Mouse (Mus musculus) cerebellum, adult 2 months (tissue): Measurements from ENCODE around the gene Washc4. TPM values are rescaled to one million over a fixed set of nuclear protein-coding genes. Genes with fewer than 3 reads are reported as not detected.

ENCODE experiments used
- DNase-seq, 2 experiments: peaks; one replicate each; pipeline ENCODE4 v3.0.0; 2021
- H3K27ac ChIP-seq: fragments of 200-500 bp; 2 replicates; pipeline ENCODE4 v1.5.1; 2012; ENCODE audit warnings: low read length, control low read depth, inconsistent platforms; ENCODE audit not compliant: insufficient read depth
- H3K27me3 ChIP-seq: fragments of 200-500 bp; 2 replicates; pipeline ENCODE4 v1.6.1; 2012; ENCODE audit warnings: inconsistent platforms, mild to moderate bottlenecking, low read length, moderate library complexity; ENCODE audit not compliant: control insufficient read depth, insufficient read depth
- H3K4me1 ChIP-seq: fragments of 200-500 bp; 2 replicates; pipeline ENCODE4 v1.6.1; 2011; ENCODE audit warnings: low read length; ENCODE audit not compliant: control insufficient read depth, insufficient read depth
- H3K4me3 ChIP-seq: fragments of 200-500 bp; replicated peaks from 2 replicates; pipeline ENCODE3; 2011; ENCODE audit warnings: mild to moderate bottlenecking, low read depth, low read length, control low read depth; ENCODE audit not compliant: insufficient read depth
- CTCF ChIP-seq: fragments of 200-500 bp; IDR thresholded peaks from 2 replicates; pipeline ENCODE4 v1.5.1; 2011; ENCODE audit warnings: low read depth, mild to moderate bottlenecking, control low read depth, low read length, moderate library complexity, borderline replicate concordance; ENCODE audit not compliant: insufficient read depth
- POLR2A ChIP-seq: fragments of 200-500 bp; IDR thresholded peaks from 2 replicates; pipeline ENCODE4 v1.6.1; 2011; ENCODE audit warnings: low read length, control low read depth, borderline replicate concordance; ENCODE audit not compliant: insufficient read depth
- WGBS: fragments of 180-500 bp; shearing (Covaris S2); methylation state at CpG from one replicate; pipeline ENCODE4 v1.1.7; 2018; 5-methylcytosine and 5-hydroxymethylcytosine counted together
- polyA plus RNA-seq: library from polyadenylated mRNA; depleted of rRNA; stranded (reverse); fragments of >200 nt; gene quantifications from 2 replicates; pipeline ENCODE4 v1.2.3, GENCODE M21; 2012

Washc4 gene
- polyA plus RNA-seq, 1 experiment = 18.6 TPM

- WGBS = 52% methylated on average over 3 of the region's 3 CpGs
- H3K27ac ChIP-seq = no peak overlapping the region
- TF ChIP-seq POLR2A (no peak), CTCF (no peak)
- DNase-seq = no peak
- peaks cover 3% of the 10 kb centered on the region; the same call in 1 of the 2 replicates for H3K4me1 ChIP-seq
- H3K4me3 ChIP-seq = no peak overlapping the region
- no peaks in the 10 kb centered on the region for H3K27me3 ChIP-seq
Observed at GRCm38 (mm10) chr10:83545341-83545740, 1.8 kb downstream of the Washc4 start.

- DNase-seq = no peak
- Histone ChIP-seq H3K4me3 (no peak overlapping the region), H3K4me1 (no peaks in the 10 kb centered on the region), H3K27ac (no peak overlapping the region), H3K27me3 (no peaks in the 10 kb centered on the region)
- TF ChIP-seq CTCF (no peak), POLR2A (no peak)
Observed at GRCm38 (mm10) chr10:83563005-83563404, 19.5 kb downstream of the Washc4 start.

- no peaks in the 10 kb centered on the region for H3K4me1 ChIP-seq
- H3K27ac ChIP-seq = no peak overlapping the region
- 94% methylated on average over 7 of the region's 7 CpGs for WGBS
- no peak overlapping the region for H3K4me3 ChIP-seq
- TF ChIP-seq POLR2A = no peak
- DNase-seq = no peak
- H3K27me3 ChIP-seq = no peaks in the 10 kb centered on the region
Observed at GRCm38 (mm10) chr10:83565449-83566441, 22.2 kb downstream of the Washc4 start.

- 72% methylated on average over 6 of the region's 6 CpGs for WGBS
- Histone ChIP-seq H3K4me3 (no peak overlapping the region), H3K27me3 (no peaks in the 10 kb centered on the region), H3K4me1 (no peaks in the 10 kb centered on the region; the same call in 1 of the 2 replicates), H3K27ac (no peak overlapping the region)
- TF ChIP-seq CTCF (no peak), POLR2A (no peak)
- no peak for DNase-seq
Observed at GRCm38 (mm10) chr10:83590801-83591200, 47.2 kb downstream of the Washc4 start.

- Histone ChIP-seq H3K27ac (no peak overlapping the region), H3K4me1 (no peaks in the 10 kb centered on the region; the same call in 1 of the 2 replicates), H3K4me3 (no peak overlapping the region), H3K27me3 (no peaks in the 10 kb centered on the region)
- TF ChIP-seq CTCF (no peak), POLR2A (no peak)
- 58% methylated on average over 7 of the region's 7 CpGs for WGBS
- DNase-seq = peak in 1 of 2 experiments; percentile 60
Observed at GRCm38 (mm10) chr10:83592616-83593015, 49.1 kb downstream of the Washc4 start.

GRCm38 (mm10) chr10:83594526-83594925, 51.0 kb downstream of the Washc4 start:
- WGBS = 62% methylated on average over 5 of the region's 5 CpGs
- H3K27me3 ChIP-seq = no peaks in the 10 kb centered on the region

GRCm38 (mm10) chr10:83600650-83601049, 57.1 kb downstream of the Washc4 start:
- Histone ChIP-seq H3K27me3 (no peaks in the 10 kb centered on the region), H3K4me1 (peaks cover 14% of the 10 kb centered on the region), H3K27ac (no peak overlapping the region), H3K4me3 (no peak overlapping the region)
- peak; percentile 19 to 24 for DNase-seq
- 26% methylated on average over 11 of the region's 11 CpGs for WGBS
- TF ChIP-seq CTCF (no peak), POLR2A (no peak)

More at GRCm38 (mm10) chr10:83594526-83594925, 51.0 kb downstream of the Washc4 start:
- no peak for TF ChIP-seq POLR2A
- TF ChIP-seq CTCF = no peak
- no peak overlapping the region for H3K4me3 ChIP-seq
- peak; percentile 17 to 29 for DNase-seq
- no peak overlapping the region for H3K27ac ChIP-seq
- H3K4me1 ChIP-seq = no peaks in the 10 kb centered on the region; the same call in 1 of the 2 replicates
